Mouse (Mus musculus) lung, embryonic 16.5 days (tissue): ENCODE results near the gene Rnf224. TPM values are rescaled to one million over a fixed set of nuclear protein-coding genes. Genes with fewer than 3 reads are reported as not detected.

Experiments used
- ATAC-seq: fragments of 200-750 bp; cut with Nextera tagmentation; 2 replicates; pipeline ENCODE4 v1.8.0; 2017; ENCODE audit warnings: low read depth, mild to moderate bottlenecking, moderate library complexity
- H3K27ac ChIP-seq: fragments of 300-500 bp; sonication (generic); 2 replicates; pipeline ENCODE4 v1.5.1; 2014; ENCODE audit warnings: mild to moderate bottlenecking, control low read depth, low read length
- H3K27me3 ChIP-seq: fragments of 300-500 bp; sonication (generic); 2 replicates; pipeline ENCODE4 v1.6.1; 2014; ENCODE audit warnings: low read depth, low read length, mixed read lengths; ENCODE audit not compliant: control insufficient read depth, insufficient read depth
- H3K36me3 ChIP-seq: fragments of 300-500 bp; sonication (generic); 2 replicates; pipeline ENCODE4 v1.6.1; 2014; ENCODE audit warnings: low read length; ENCODE audit not compliant: control insufficient read depth, insufficient read depth
- H3K4me1 ChIP-seq: fragments of 300-500 bp; sonication (generic); replicated peaks from 2 replicates; pipeline ENCODE4 v1.6.1; 2014; ENCODE audit warnings: low read length, mixed read lengths; ENCODE audit not compliant: control insufficient read depth, insufficient read depth
- H3K4me2 ChIP-seq: fragments of 300-500 bp; sonication (generic); 2 replicates; pipeline ENCODE4 v1.6.1; 2014; ENCODE audit warnings: low read depth, low read length, control low read depth
- H3K4me3 ChIP-seq: fragments of 300-500 bp; sonication (generic); 2 replicates; pipeline ENCODE4 v1.5.1; 2014; ENCODE audit warnings: mild to moderate bottlenecking, low read length, control low read depth
- H3K9ac ChIP-seq: fragments of 300-500 bp; sonication (generic); 2 replicates; pipeline ENCODE4 v1.6.1; 2014; ENCODE audit warnings: low read length, control low read depth
- H3K9me3 ChIP-seq: fragments of 300-500 bp; sonication (generic); 2 replicates; pipeline ENCODE4 v1.6.1; 2016; ENCODE audit warnings: low read length; ENCODE audit not compliant: control insufficient read depth
- WGBS: fragments of 180-500 bp; shearing (Covaris S2); extraction: QIAGEN DNeasy Blood & Tissue Kit; methylation state at CpG from one replicate; pipeline ENCODE4 v1.1.7; 2014; 5-methylcytosine and 5-hydroxymethylcytosine counted together
- polyA plus RNA-seq: library from polyadenylated mRNA; unstranded; fragments of >200 nt; fragmentation: Nextera tagmentation; extraction: Ambion mirVana; gene quantifications from 2 replicates; pipeline ENCODE4 v1.2.1, GENCODE M21; 2015

The Rnf224 gene
- polyA plus RNA-seq, 1 experiment from 2014 or later: not detected

DNA sequence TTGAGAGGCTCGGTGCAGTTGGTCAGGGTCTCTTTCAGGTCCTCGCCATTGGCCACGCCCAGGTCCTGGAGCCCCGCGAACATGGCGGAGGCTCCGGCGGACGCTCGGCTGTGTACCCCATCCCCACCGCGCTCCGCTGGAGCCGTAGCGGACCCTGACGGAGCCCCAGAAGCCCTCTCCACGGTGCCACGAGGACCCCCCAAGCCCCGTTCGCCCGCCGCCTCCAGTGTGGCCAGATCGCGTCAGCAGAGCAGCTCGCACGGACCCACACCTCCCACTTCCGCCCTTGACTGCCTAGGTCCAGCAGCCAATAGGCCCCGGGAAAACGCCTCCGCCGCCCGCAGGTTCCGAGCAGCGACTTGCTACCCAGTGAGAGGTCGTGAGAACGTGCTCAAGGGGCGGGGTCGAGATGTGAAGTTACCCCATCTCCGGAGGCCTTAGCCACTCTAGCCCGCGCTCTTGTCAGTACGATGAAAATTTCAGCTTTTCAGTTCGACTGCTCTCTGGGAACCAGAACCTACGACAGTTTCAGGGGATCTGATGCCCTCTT lies 25.4 kb downstream of the Rnf224 start, which contains the start of gene Nelfb:
Gene Nelfb (minus strand): TSS at position 369 of the 550 bp plus-strand sequence.
- H3K27me3 ChIP-seq: no peaks in the 10 kb centered on the region
- H3K27ac ChIP-seq: peak within 1 kb of the TSS; percentile 71
- peaks cover 6% of the 10 kb centered on the region for H3K36me3 ChIP-seq
- WGBS: under 1% methylated on average over 44 of the region's 44 CpGs
- no peaks in the 10 kb centered on the region for H3K9me3 ChIP-seq
- peaks cover 11% of the 10 kb centered on the region for H3K4me1 ChIP-seq
- peak within 1 kb of the TSS; percentile 91 for H3K9ac ChIP-seq
- peak within 1 kb of the TSS; percentile 91 for H3K4me3 ChIP-seq
- ATAC-seq: peak; percentile 96
- H3K4me2 ChIP-seq: peak within 1 kb of the TSS; percentile 82

DNA sequence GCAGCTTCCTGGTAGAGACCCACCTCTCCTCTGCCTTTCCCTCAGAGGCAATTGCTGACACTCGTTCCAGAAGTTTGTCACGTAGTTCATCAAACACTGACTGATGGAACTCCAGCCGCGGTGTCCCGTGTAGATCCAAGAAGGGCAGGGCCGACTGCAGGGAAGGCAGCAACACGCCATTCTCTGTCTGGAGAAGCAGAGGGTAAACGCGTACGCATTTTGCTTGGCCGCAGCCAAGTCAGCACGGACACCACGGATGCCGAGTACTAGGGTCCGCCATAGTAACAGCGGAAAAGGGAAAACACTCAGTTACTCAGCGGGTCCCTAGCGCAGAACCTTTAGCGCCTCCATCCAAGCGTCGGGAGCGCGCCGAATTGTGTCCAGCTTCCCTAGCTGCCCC lies 25.9 kb downstream of the Rnf224 start:
- under 1% methylated on average over 24 of the region's 24 CpGs for WGBS
- peak overlapping the region; percentile 91 for H3K4me3 ChIP-seq
- peak overlapping the region; percentile 91 for H3K9ac ChIP-seq
- peak; percentile 35 for ATAC-seq
- no peaks in the 10 kb centered on the region for H3K27me3 ChIP-seq
- peak overlapping the region; percentile 71 for H3K27ac ChIP-seq
- H3K36me3 ChIP-seq: peaks cover 12% of the 10 kb centered on the region
- no peaks in the 10 kb centered on the region for H3K9me3 ChIP-seq
- H3K4me2 ChIP-seq: peak overlapping the region; percentile 82
- H3K4me1 ChIP-seq: peaks cover 11% of the 10 kb centered on the region

DNA sequence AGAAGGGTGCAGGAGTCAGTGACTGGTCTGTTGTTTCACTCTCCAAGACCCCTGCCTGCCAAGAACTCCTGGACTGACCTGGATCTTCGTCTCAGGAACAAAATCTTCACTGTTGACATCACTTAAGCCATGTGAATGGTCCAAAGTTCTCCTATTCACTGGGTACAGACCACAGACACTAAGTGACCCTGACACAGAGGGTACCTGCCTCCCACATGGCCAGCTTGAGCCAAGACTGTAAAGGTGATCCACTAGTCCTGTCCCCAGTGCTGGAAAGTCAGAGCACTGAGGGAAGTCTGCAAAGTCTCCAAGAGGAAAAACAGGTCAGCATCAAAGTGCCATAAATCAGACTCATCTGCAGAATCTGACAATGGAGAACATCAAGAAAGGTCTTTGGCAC lies 29.0 kb downstream of the Rnf224 start:
- H3K27ac ChIP-seq: no peak overlapping the region
- H3K4me1 ChIP-seq: peaks cover 11% of the 10 kb centered on the region
- no peaks in the 10 kb centered on the region for H3K9me3 ChIP-seq
- no peak overlapping the region for H3K4me3 ChIP-seq
- no peak overlapping the region for H3K9ac ChIP-seq
- H3K27me3 ChIP-seq: no peaks in the 10 kb centered on the region
- no peak for ATAC-seq
- no peak overlapping the region for H3K4me2 ChIP-seq
- H3K36me3 ChIP-seq: peaks cover 31% of the 10 kb centered on the region
- WGBS: 96% methylated on average over 1 of the region's 1 CpGs

DNA sequence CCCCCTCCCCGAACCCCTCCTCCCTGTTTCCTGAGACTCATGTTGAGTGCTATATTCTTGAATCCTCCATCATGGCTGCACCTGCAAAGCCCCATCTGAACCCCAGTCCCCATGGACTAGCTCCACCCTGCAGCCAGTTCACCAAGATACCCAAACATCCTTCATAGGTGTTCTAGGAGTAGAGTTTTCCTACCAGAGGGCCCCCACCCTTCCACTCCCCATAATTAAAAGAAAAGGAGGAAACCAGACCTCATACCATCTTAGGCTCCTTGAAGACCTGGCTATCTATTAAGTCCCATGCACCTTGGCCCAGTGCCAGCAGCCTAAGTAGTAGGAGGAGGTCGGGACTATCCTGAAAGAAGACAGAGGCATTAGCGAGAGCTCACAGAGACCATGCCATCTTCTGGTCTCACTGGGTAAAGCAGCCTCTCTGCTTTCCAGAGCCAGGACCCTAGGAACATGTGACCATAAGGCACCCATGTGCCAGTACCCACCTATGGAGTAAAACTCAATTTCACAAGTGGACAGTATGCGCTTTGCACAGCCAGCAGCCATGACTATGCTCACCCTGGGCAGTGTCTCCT lies 32.9 kb downstream of the Rnf224 start:
- 60% methylated on average over 4 of the region's 4 CpGs for WGBS

DNA sequence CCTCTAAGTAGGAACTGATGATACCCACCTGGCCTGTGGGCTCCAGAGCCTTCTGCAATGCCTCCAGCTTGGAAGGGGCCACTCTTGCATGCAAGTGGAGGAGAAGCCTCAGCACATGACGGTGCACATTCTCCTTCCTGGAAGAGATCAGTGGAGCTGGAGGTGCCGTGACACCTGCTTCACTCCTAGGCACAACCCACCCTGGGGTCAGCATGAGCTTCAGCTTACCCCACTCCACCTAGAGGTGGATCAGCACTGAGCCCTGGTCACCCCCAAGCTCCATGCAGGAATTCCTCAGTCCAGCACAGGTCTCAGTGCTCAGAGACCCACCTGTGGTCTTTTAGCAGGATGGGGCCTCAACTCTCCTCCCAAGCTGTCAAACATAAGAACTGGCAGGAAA lies 36.0 kb downstream of the Rnf224 start:
- Histone ChIP-seq H3K4me3 (no peak overlapping the region), H3K27ac (no peak overlapping the region)
- 82% methylated on average over 2 of the region's 2 CpGs for WGBS

More for the DNA sequence above, 32.9 kb downstream of the Rnf224 start:
- Histone ChIP-seq H3K36me3 (peaks cover 52% of the 10 kb centered on the region), H3K27ac (no peak overlapping the region), H3K9me3 (no peaks in the 10 kb centered on the region), H3K4me3 (no peak overlapping the region), H3K4me1 (no peaks in the 10 kb centered on the region; the same call in 1 of the 2 replicates), H3K27me3 (no peaks in the 10 kb centered on the region), H3K9ac (no peak overlapping the region), H3K4me2 (no peak overlapping the region)
- no peak for ATAC-seq

DNA sequence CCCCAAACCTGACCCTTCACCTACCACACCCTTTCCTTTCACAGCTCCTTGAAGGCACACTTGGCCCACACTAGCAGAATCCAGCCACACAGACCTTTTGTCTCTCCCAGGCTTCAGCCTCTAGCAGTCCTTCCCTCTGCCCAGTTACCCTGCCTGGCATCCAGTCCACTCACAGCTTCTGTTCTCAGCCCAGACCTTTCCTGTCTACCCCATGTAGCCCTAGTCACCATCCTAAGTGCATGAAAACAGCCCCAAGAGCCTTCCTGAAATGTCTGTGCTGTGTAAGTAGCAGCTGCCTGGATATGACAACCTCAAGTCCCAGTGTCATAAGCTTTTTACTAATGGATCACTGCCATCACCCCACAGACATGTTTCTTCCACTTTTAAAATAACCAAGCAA lies 38.6 kb downstream of the Rnf224 start:
- Histone ChIP-seq H3K9ac (peak overlapping the region; percentile 18; the same call in 1 of the 2 replicates), H3K36me3 (peaks cover 27% of the 10 kb centered on the region), H3K4me1 (peaks cover 22% of the 10 kb centered on the region), H3K27me3 (peaks cover 4% of the 10 kb centered on the region; the same call in 1 of the 2 replicates), H3K9me3 (no peaks in the 10 kb centered on the region), H3K4me3 (no peak overlapping the region), H3K4me2 (no peak overlapping the region), H3K27ac (peak overlapping the region; percentile 87; the same call in 1 of the 2 replicates)
- ATAC-seq: no peak

More for the DNA sequence above, 36.0 kb downstream of the Rnf224 start:
- no peaks in the 10 kb centered on the region for H3K27me3 ChIP-seq
- no peaks in the 10 kb centered on the region for H3K9me3 ChIP-seq
- H3K4me1 ChIP-seq: peaks cover 4% of the 10 kb centered on the region
- ATAC-seq: no peak
- H3K9ac ChIP-seq: no peak overlapping the region
- H3K4me2 ChIP-seq: no peak overlapping the region
- H3K36me3 ChIP-seq: peaks cover 43% of the 10 kb centered on the region

DNA sequence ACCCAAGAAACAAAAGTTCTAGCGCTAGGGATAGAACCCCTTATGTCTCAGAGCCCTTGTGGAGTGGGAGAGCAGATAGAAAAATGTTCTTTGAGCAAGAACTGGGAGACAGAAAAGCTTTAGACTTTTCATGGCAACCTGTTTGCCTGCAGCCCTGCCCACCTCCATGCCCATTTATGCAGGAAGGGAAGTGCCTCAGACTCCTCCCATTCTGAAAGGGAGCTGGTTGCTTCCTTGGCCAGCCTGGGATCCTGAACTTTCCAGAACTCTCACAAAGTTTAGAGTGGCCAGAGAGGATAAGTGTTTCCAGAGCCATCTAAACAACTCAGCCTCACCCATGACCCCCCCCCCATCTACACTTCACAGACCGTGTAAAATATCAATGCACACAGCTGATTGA lies 39.4 kb downstream of the Rnf224 start:
- peaks cover 22% of the 10 kb centered on the region for H3K4me1 ChIP-seq
- H3K9me3 ChIP-seq: no peaks in the 10 kb centered on the region
- H3K4me3 ChIP-seq: no peak overlapping the region; the same call in 1 of the 2 replicates
- ATAC-seq: no peak
- peak overlapping the region; percentile 65 for H3K4me2 ChIP-seq
- H3K9ac ChIP-seq: no peak overlapping the region
- peaks cover 19% of the 10 kb centered on the region for H3K36me3 ChIP-seq
- H3K27ac ChIP-seq: peak overlapping the region; percentile 87
- H3K27me3 ChIP-seq: peaks cover 4% of the 10 kb centered on the region; the same call in 1 of the 2 replicates
- 18% methylated on average over 2 of the region's 2 CpGs for WGBS

DNA sequence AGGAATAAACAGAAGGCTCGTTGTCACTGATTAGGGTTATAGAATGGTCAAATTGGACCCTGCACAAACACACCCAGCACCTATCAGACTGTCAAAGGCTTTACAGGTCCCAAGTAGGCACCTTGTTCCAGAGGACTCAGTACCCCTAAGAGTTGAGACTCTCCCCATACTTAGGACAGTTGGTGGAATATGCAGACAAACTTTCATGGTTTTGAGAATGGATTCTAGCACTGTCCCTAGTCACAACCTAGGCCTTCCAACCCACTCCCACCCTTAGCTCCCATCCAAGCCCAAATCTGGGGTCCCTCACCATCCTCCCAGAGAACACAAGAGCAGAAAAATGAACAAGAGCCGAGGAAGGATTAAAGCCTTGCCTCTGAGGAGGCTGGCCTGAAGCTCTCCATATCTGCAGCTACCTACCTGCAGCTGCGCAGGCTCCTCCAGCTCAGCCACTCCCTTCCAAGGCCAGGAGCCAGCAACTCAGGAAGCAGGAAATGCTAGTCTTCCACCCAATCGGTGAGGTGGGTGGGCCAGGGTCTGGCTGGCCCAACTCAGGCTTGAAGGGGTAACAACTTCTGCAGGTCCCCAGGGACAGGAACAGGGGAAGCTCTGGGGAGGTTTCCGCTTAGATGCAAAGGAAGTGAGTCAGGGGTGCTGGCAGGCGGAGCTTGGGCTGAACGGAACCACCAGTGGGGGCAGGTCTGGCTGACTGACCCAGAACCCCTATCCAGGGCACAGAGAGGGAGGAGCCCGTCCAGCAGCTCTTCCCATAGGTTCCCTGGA lies 40.2 kb downstream of the Rnf224 start, which contains the start of gene Tor4a:
Gene Tor4a (minus strand): TSS at position 715 of the 783 bp plus-strand sequence.
- ATAC-seq: peak; percentile 79
- peaks cover 4% of the 10 kb centered on the region; the same call in 1 of the 2 replicates for H3K27me3 ChIP-seq
- peak within 1 kb of the TSS; percentile 87 for H3K27ac ChIP-seq
- peak within 1 kb of the TSS; percentile 64 for H3K9ac ChIP-seq
- peak within 1 kb of the TSS; percentile 65 for H3K4me2 ChIP-seq
- H3K4me3 ChIP-seq: peak within 1 kb of the TSS; percentile 47
- H3K4me1 ChIP-seq: peaks cover 22% of the 10 kb centered on the region
- peaks cover 18% of the 10 kb centered on the region for H3K36me3 ChIP-seq
- 10% methylated on average over 8 of the region's 8 CpGs for WGBS
- H3K9me3 ChIP-seq: no peaks in the 10 kb centered on the region
